Mouse (Mus musculus) fat pad, adult 2 months (tissue): Measurements from ENCODE around the gene Gja6.

Experiments used
- DNase-seq: peaks from one replicate; pipeline ENCODE4 v3.0.0-alpha.2; 2011; ENCODE audit warnings: low read depth, low spot score; ENCODE audit errors: extremely low read depth

Gene Gja6

GRCm38 (mm10) chrX:160906952-160907351 lies at the start of gene Gja6:
Gene Gja6 (minus strand): TSS chrX:160907052.
- no peak for DNase-seq

- no peak for DNase-seq
Observed at GRCm38 (mm10) chrX:160949583-160949982, 42.7 kb upstream of the Gja6 start.

GRCm38 (mm10) chrX:160944722-160945121 lies 37.9 kb upstream of the Gja6 start:
- no peak for DNase-seq

- DNase-seq = no peak
Observed at GRCm38 (mm10) chrX:160935541-160935940, 28.7 kb upstream of the Gja6 start.

GRCm38 (mm10) chrX:160930656-160931055 lies 23.8 kb upstream of the Gja6 start:
- DNase-seq = no peak

- DNase-seq = no peak
Observed at GRCm38 (mm10) chrX:160928870-160929269, 22.0 kb upstream of the Gja6 start.

GRCm38 (mm10) chrX:160919022-160919637 lies 12.3 kb upstream of the Gja6 start:
- DNase-seq = no peak

GRCm38 (mm10) chrX:160906477-160906876 lies 375 bp downstream of the Gja6 start:
- DNase-seq = no peak

GRCm38 (mm10) chrX:160905913-160906312 lies 939 bp downstream of the Gja6 start:
- DNase-seq = no peak

GRCm38 (mm10) chrX:160905041-160905678 lies 1.7 kb downstream of the Gja6 start:
- no peak for DNase-seq

GRCm38 (mm10) chrX:160901118-160901517 lies 5.7 kb downstream of the Gja6 start:
- DNase-seq = no peak

- no peak for DNase-seq
Observed at GRCm38 (mm10) chrX:160892077-160892476, 14.8 kb downstream of the Gja6 start.

- DNase-seq = no peak
Observed at GRCm38 (mm10) chrX:160886301-160886700, 20.6 kb downstream of the Gja6 start.

GRCm38 (mm10) chrX:160866576-160866975 lies 40.3 kb downstream of the Gja6 start:
- DNase-seq = no peak

- no peak for DNase-seq
Observed at GRCm38 (mm10) chrX:160865022-160865421, 41.8 kb downstream of the Gja6 start.

GRCm38 (mm10) chrX:160863689-160864383 lies 43.0 kb downstream of the Gja6 start:
- no peak for DNase-seq
